Mouse (Mus musculus): ENCODE results near the gene 5031439G07Rik. TPM values are rescaled to one million over a fixed set of nuclear protein-coding genes. Genes with fewer than 3 reads are reported as not detected.

5031439G07Rik gene
- polyA plus RNA-seq, 1 experiment: 69.7 TPM

GRCm38 (mm10) chr15:84995967-84996366, 7.6 kb upstream of the 5031439G07Rik start:
- peak; percentile 71 for TF ChIP-seq CTCF (IDR thresholded peaks at IDR 0.05; ENCODE audit: extremely low read depth, insufficient read depth, low read length)
- TF ChIP-seq POLR2A (IDR thresholded peaks at IDR 0.05; ENCODE audit: extremely low read depth, insufficient read depth, low read length): no peak
- H3K4me3 ChIP-seq (ENCODE audit: insufficient read depth, low read length): no peak overlapping the region

DNA sequence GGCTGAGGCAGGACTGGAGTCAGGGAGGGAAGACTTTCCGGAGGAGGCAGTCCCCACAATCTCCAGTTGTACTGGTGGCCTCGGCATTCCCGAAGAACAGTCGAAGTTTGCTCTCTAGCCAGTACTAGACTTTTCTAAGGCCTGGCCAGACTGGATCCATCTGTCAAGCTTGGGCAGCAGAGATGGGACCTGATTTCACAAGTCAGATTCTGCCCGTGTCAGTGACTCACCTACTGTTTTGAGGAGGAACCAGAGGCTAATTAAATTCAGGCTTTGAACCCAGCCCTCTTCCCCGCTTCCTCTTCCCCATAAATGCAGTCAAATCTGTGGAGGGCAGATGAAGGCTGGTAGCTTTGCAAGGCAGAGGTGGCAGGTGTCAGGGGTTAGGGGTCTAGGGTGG, 6.7 kb upstream of the 5031439G07Rik start:
- Histone ChIP-seq H3K4me1 (ENCODE audit: control insufficient read depth, insufficient read depth, low read length) (peaks cover 1% of the 10 kb centered on the region; the same call in 1 of the 2 replicates), H3K4me3 (ENCODE audit: insufficient read depth, low read length) (no peak overlapping the region), H3K27ac (ENCODE audit: insufficient read depth, low read length) (no peak overlapping the region)
- TF ChIP-seq POLR2A (IDR thresholded peaks at IDR 0.05; ENCODE audit: extremely low read depth, insufficient read depth, low read length): no peak
- no peak for TF ChIP-seq CTCF (IDR thresholded peaks at IDR 0.05; ENCODE audit: extremely low read depth, insufficient read depth, low read length)

More at GRCm38 (mm10) chr15:84995967-84996366, 7.6 kb upstream of the 5031439G07Rik start:
- Histone ChIP-seq H3K4me1 (ENCODE audit: control insufficient read depth, insufficient read depth, low read length) (no peaks in the 10 kb centered on the region), H3K27ac (ENCODE audit: insufficient read depth, low read length) (no peak overlapping the region)

DNA sequence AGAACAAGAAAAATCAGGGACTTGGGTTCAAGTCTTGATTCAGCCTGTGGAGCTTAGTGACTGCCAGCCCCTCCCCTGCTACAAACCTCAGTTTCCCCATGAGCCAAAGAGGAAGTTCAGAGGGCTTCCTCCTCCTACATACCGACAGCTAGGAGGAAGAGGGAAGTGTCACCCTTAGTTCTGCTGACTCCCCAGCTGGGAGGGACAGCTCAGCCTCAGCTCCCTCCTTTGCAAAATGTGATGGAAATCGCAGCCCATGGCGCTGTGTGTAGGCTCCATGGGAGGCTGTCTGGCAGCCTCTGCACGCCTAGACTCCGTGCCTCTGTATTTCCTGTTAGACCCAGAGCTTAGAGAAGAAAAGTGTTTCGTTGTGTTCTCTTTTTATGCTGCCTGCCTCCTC, 6.1 kb upstream of the 5031439G07Rik start:
- peaks cover 3% of the 10 kb centered on the region; the same call in 1 of the 2 replicates for H3K4me1 ChIP-seq (ENCODE audit: control insufficient read depth, insufficient read depth, low read length)
- TF ChIP-seq POLR2A (IDR thresholded peaks at IDR 0.05; ENCODE audit: extremely low read depth, insufficient read depth, low read length): no peak
- no peak for TF ChIP-seq CTCF (IDR thresholded peaks at IDR 0.05; ENCODE audit: extremely low read depth, insufficient read depth, low read length)
- H3K4me3 ChIP-seq (ENCODE audit: insufficient read depth, low read length): no peak overlapping the region
- H3K27ac ChIP-seq (ENCODE audit: insufficient read depth, low read length): no peak overlapping the region

GRCm38 (mm10) chr15:84989771-84990170, 1.4 kb upstream of the 5031439G07Rik start:
- TF ChIP-seq POLR2A (IDR thresholded peaks at IDR 0.05; ENCODE audit: extremely low read depth, insufficient read depth, low read length) (no peak), CTCF (IDR thresholded peaks at IDR 0.05; ENCODE audit: extremely low read depth, insufficient read depth, low read length) (no peak)
- no peak overlapping the region for H3K4me3 ChIP-seq (ENCODE audit: insufficient read depth, low read length)
- H3K4me1 ChIP-seq (ENCODE audit: control insufficient read depth, insufficient read depth, low read length): peaks cover 17% of the 10 kb centered on the region
- H3K27ac ChIP-seq (ENCODE audit: insufficient read depth, low read length): no peak overlapping the region

DNA sequence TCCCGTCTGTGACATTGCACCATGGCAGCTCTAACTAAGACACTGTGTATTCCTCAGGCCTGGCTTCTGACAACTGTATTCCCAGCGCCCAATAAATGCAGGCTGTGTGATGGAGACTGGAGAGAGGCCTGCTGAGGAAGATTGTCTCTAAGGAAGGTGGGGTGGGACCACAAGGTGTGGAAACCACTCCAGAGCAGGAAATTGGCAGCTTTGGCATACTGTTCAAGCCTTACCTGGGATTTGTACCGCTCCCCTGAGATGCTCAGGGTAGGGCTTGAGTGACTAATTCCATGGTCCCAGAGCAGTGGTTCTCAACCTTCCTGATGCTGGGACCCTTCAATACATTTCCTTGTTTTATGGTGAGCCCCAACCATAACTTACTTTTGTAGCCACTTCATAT, 747 bp upstream of the 5031439G07Rik start:
- no peak overlapping the region for H3K4me3 ChIP-seq (ENCODE audit: insufficient read depth, low read length)
- no peak overlapping the region for H3K27ac ChIP-seq (ENCODE audit: insufficient read depth, low read length)
- TF ChIP-seq POLR2A (IDR thresholded peaks at IDR 0.05; ENCODE audit: extremely low read depth, insufficient read depth, low read length) (no peak), CTCF (IDR thresholded peaks at IDR 0.05; ENCODE audit: extremely low read depth, insufficient read depth, low read length) (no peak)
- peaks cover 18% of the 10 kb centered on the region for H3K4me1 ChIP-seq (ENCODE audit: control insufficient read depth, insufficient read depth, low read length)

DNA sequence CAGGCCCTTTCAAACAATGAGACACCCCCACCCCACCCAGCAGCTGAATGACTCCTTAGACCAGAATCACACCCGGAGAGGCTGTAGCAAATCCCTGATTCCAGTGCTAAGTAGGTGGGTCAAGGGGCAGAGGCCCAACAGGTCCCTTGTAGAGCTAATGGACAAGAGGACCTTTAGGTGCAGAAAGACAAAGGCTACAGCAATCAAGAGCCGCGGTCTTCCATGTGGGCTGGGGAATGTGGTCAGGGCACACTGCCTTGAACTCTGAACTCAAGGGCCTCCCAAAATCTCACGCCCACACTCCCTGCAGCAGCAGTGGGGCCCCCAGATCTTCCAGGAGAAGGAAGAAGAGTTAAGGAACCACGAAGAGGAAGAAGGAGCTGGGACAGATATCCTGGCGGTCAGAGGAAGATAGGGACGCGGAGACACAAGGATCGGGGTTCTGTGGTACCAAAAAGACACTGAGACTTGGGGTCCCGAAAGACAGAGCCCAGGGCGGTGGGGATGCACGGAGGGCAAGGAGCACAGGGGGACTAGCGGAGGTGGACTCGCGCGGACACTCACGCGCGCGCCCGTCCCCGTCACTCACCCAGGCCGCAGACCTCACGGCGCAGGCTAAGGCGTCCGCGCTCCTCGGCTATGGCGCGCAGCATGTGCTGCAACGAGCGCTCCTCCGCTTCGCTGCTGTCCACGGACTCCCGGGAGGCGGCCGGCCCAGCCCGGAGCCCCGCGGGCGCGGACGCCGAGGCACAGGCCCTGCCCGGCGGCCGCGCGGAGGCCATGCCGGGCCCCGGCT, 1.1 kb downstream of the 5031439G07Rik start:
- H3K27ac ChIP-seq (ENCODE audit: insufficient read depth, low read length): peak overlapping the region; percentile 87
- H3K4me3 ChIP-seq (ENCODE audit: insufficient read depth, low read length): peak overlapping the region; percentile 99
- peaks cover 29% of the 10 kb centered on the region for H3K4me1 ChIP-seq (ENCODE audit: control insufficient read depth, insufficient read depth, low read length)
- no peak for TF ChIP-seq CTCF (IDR thresholded peaks at IDR 0.05; ENCODE audit: extremely low read depth, insufficient read depth, low read length)
- no peak for TF ChIP-seq POLR2A (IDR thresholded peaks at IDR 0.05; ENCODE audit: extremely low read depth, insufficient read depth, low read length)

DNA sequence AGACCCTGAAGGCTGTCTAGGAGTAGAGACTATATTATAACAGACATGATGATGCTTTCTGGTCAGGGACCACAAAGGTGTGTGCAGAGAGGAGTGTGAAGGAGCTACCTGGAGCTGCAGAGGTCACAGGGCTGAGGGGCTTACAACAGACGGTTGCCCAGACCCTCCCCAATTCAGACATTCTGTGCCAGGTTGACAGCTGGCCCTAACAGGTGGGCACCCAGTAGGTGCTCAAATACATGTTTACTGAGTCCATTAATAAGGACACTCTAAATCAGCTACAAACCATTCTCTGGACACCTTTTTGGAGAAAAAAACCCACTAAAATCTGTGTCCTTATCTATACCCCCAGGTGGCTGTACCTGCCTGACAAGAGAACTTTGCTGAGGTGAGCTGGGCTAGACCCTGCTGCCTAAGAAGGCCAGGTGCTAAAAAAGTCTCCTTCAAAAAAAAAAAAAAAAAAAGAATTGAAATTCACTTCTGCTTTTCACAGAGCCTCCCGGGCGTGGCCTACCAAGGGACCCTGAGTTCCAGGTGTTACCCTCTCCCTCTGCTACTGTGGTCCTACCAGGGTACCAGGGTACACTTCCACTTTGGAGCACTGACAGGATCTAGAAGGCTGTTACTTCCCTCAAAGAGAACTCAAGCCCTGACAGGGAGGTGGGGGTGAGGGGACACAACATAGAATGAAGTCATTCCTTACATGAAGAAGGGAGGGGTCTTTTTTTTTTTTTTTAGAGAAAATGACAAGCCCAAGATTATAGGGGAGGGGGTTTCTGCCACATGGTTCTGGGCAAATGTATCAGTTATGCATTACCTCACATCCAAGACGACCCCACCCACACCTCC, 2.0 kb downstream of the 5031439G07Rik start:
- Histone ChIP-seq H3K4me3 (ENCODE audit: insufficient read depth, low read length) (peak overlapping the region; percentile 99), H3K4me1 (ENCODE audit: control insufficient read depth, insufficient read depth, low read length) (peaks cover 32% of the 10 kb centered on the region), H3K27ac (ENCODE audit: insufficient read depth, low read length) (0 out of 2 replicates have a peak overlapping the region, but pooled peaks have one; percentile 14)
- TF ChIP-seq POLR2A (IDR thresholded peaks at IDR 0.05; ENCODE audit: extremely low read depth, insufficient read depth, low read length): no peak
- no peak for TF ChIP-seq CTCF (IDR thresholded peaks at IDR 0.05; ENCODE audit: extremely low read depth, insufficient read depth, low read length)

- no peak overlapping the region for H3K27ac ChIP-seq (ENCODE audit: insufficient read depth, low read length)
- TF ChIP-seq POLR2A (IDR thresholded peaks at IDR 0.05; ENCODE audit: extremely low read depth, insufficient read depth, low read length) (0 out of 2 replicates have a peak, but pooled peaks have one; percentile 27), CTCF (IDR thresholded peaks at IDR 0.05; ENCODE audit: extremely low read depth, insufficient read depth, low read length) (no peak)
- H3K4me3 ChIP-seq (ENCODE audit: insufficient read depth, low read length): peak overlapping the region; percentile 99
- H3K4me1 ChIP-seq (ENCODE audit: control insufficient read depth, insufficient read depth, low read length): peaks cover 32% of the 10 kb centered on the region
Observed at GRCm38 (mm10) chr15:84985516-84986160, 2.7 kb downstream of the 5031439G07Rik start.

DNA sequence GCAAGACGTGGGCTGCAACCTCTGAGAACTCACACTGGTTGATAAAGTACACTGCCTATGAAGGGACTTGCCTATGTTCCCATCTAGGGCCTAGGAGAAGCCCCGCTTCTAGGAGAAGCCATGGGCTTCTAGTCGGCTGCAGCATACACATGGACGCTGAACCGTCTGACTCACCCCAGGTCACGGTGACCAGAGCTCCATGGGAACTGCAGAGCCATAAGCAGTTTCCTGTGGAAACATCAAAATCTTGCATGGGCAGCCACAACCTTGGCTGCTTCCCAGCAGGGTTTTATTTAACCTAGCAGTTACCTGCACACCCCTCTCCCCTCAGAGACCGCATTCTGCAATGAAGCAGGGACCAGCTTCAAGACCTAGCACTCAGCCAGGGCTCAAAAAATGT, 4.6 kb downstream of the 5031439G07Rik start:
- H3K27ac ChIP-seq (ENCODE audit: insufficient read depth, low read length): no peak overlapping the region
- no peak for TF ChIP-seq CTCF (IDR thresholded peaks at IDR 0.05; ENCODE audit: extremely low read depth, insufficient read depth, low read length)
- no peak for TF ChIP-seq POLR2A (IDR thresholded peaks at IDR 0.05; ENCODE audit: extremely low read depth, insufficient read depth, low read length)

More for the DNA sequence above, 4.6 kb downstream of the 5031439G07Rik start:
- Histone ChIP-seq H3K4me3 (ENCODE audit: insufficient read depth, low read length) (no peak overlapping the region), H3K4me1 (ENCODE audit: control insufficient read depth, insufficient read depth, low read length) (peaks cover 29% of the 10 kb centered on the region)
